ENCODE assay signal across 15 mouse cellular contexts in the genomic region with DNA sequence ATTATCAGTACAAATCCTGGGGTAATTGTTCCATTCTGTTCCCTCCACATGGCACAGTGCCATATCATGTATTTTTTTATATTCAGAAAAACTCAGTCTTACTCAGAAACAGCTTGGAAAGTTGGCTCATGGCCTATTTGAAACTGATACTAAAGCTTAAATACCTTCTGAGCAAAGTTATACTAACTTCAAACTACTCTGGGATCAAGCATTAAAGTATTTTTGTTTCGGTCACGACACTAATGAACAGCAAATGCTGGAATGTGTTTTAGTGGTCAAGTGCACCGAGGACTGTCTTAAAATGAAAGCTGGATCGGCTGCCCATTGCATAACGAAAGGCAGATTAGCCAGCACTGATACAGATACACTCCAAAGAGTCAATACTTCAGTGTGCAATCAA. TPM values are rescaled to one million over a fixed set of nuclear protein-coding genes. Genes with fewer than 3 reads are reported as not detected.
DNase-seq lines count a peak whose midpoint lies in the region; ATAC-seq and TF ChIP-seq lines count a peak whose summit lies in the region.
"Had no signal": no experiment of that assay in that cellular context is flagged by ENCODE, and none has a peak within 500 bp of the region (broad histone marks: within the 10 kb centered on the region; RNA-seq: fewer than 3 reads in every experiment).

No protein-coding gene starts in this region.

- no peak overlapping the region for H3K9ac ChIP-seq in forebrain, embryonic 14.5 days (ENCODE audit: low read length)
- H3K9ac ChIP-seq in forebrain, embryonic 12.5 days, result no peak overlapping the region
- no peak overlapping the region for H3K9ac ChIP-seq in embryonic facial prominence, embryonic 14.5 days (ENCODE audit: low read depth, low read length)
- no peak overlapping the region for H3K9ac ChIP-seq in limb, embryonic 15.5 days
- H3K9ac ChIP-seq: intestine, embryonic 15.5 days; liver, embryonic 13.5 days had no signal

- no peak overlapping the region for H3K4me2 ChIP-seq in forebrain, embryonic 14.5 days (ENCODE audit: low read length)
- no peak overlapping the region for H3K4me2 ChIP-seq in forebrain, embryonic 12.5 days
- H3K4me2 ChIP-seq in embryonic facial prominence, embryonic 14.5 days (ENCODE audit: low read depth, low read length), result peak overlapping the region; percentile 35; the same call in 1 of the 2 replicates
- no peak overlapping the region for H3K4me2 ChIP-seq in limb, embryonic 15.5 days
- H3K4me2 ChIP-seq: intestine, embryonic 15.5 days; liver, embryonic 13.5 days had no signal

- no peaks in the 10 kb centered on the region for H3K27me3 ChIP-seq in forebrain, embryonic 14.5 days (replicated peaks; ENCODE audit: control insufficient read depth, insufficient read depth, low read length)
- no peaks in the 10 kb centered on the region for H3K27me3 ChIP-seq in forebrain, embryonic 12.5 days
- no peaks in the 10 kb centered on the region for H3K27me3 ChIP-seq in embryonic facial prominence, embryonic 14.5 days (replicated peaks; ENCODE audit: control insufficient read depth, insufficient read depth, low read length)
- H3K27me3 ChIP-seq in limb, embryonic 15.5 days, result no peaks in the 10 kb centered on the region
- H3K27me3 ChIP-seq: intestine, embryonic 15.5 days; liver, embryonic 13.5 days; megakaryocyte, embryonic 14.5 days had no signal

- no peaks in the 10 kb centered on the region for H3K9me3 ChIP-seq in forebrain, embryonic 14.5 days (replicated peaks; ENCODE audit: control insufficient read depth, low read length)
- no peaks in the 10 kb centered on the region for H3K9me3 ChIP-seq in forebrain, embryonic 12.5 days
- H3K9me3 ChIP-seq in embryonic facial prominence, embryonic 14.5 days (ENCODE audit: control insufficient read depth, low read length), result no peaks in the 10 kb centered on the region
- no peaks in the 10 kb centered on the region for H3K9me3 ChIP-seq in limb, embryonic 15.5 days
- H3K9me3 ChIP-seq: intestine, embryonic 15.5 days; liver, embryonic 13.5 days; megakaryocyte, embryonic 14.5 days had no signal

- ATAC-seq in forebrain, embryonic 14.5 days, result no peak
- ATAC-seq in forebrain, embryonic 12.5 days (ENCODE audit: low FRiP score), result no peak
- peak; percentile 36 for ATAC-seq in embryonic facial prominence, embryonic 14.5 days (ENCODE audit: low read depth)
- ATAC-seq in limb, embryonic 15.5 days (ENCODE audit: insufficient number of reproducible peaks, low FRiP score, low TSS enrichment, low read depth), result no peak
- ATAC-seq: intestine, embryonic 15.5 days had no signal

- 22% methylated on average over 5 of the region's 5 CpGs for WGBS in forebrain, embryonic 14.5 days
- WGBS in forebrain, embryonic 12.5 days, result 50% methylated on average over 5 of the region's 5 CpGs
- 24% methylated on average over 5 of the region's 5 CpGs for WGBS in embryonic facial prominence, embryonic 14.5 days
- WGBS in limb, embryonic 15.5 days, result 25% methylated on average over 5 of the region's 5 CpGs

- peak; percentile 55 for DNase-seq in forebrain, embryonic 14.5 days (ENCODE audit: low spot score)
- DNase-seq in layer of hippocampus, adult 2 months (ENCODE audit: low spot score in 2 of 2), result peak in 1 of 2 experiments; percentile 29
- no peak for DNase-seq in layer of hippocampus, adult 9-10 months (ENCODE audit: low spot score)
- DNase-seq in embryonic facial prominence, embryonic 14.5 days (ENCODE audit: low spot score), result peak; percentile 94
- DNase-seq in frontal cortex, postnatal 36 days (ENCODE audit: low spot score in 2 of 2), result no peak
- DNase-seq in left cerebral cortex, adult 8-10 months (ENCODE audit: low spot score in 2 of 2), result no peak
- DNase-seq: cerebellum, postnatal 14 days; kidney, postnatal 25 days; liver, embryonic 13.5 days; right cerebral cortex, postnatal 14 days; thymus, postnatal 14 days had no signal

- 0 out of 2 replicates have a peak, but pooled peaks cover 12% of the 10 kb centered on the region for H3K4me1 ChIP-seq in forebrain, embryonic 14.5 days (ENCODE audit: control insufficient read depth, insufficient read depth, low read length)
- peaks cover 17% of the 10 kb centered on the region for H3K4me1 ChIP-seq in forebrain, embryonic 12.5 days
- H3K4me1 ChIP-seq in embryonic facial prominence, embryonic 14.5 days (ENCODE audit: control insufficient read depth, insufficient read depth, low read length), result peaks cover 62% of the 10 kb centered on the region
- H3K4me1 ChIP-seq in limb, embryonic 15.5 days, result peaks cover 55% of the 10 kb centered on the region
- H3K4me1 ChIP-seq: megakaryocyte, embryonic 14.5 days had no signal

- H3K4me3 ChIP-seq in forebrain, embryonic 14.5 days (ENCODE audit: low read depth, low read length), result no peak overlapping the region
- H3K4me3 ChIP-seq in forebrain, embryonic 12.5 days (replicated peaks), result no peak overlapping the region
- 0 out of 2 replicates have a peak overlapping the region, but pooled peaks have one; percentile 9 for H3K4me3 ChIP-seq in layer of hippocampus, adult 2 months
- H3K4me3 ChIP-seq in embryonic facial prominence, embryonic 14.5 days (ENCODE audit: low read depth, low read length), result no peak overlapping the region
- no peak overlapping the region for H3K4me3 ChIP-seq in limb, embryonic 15.5 days
- H3K4me3 ChIP-seq: intestine, embryonic 15.5 days; liver, embryonic 13.5 days; megakaryocyte, embryonic 14.5 days had no signal

- H3K36me3 ChIP-seq in forebrain, embryonic 14.5 days (ENCODE audit: control insufficient read depth, insufficient read depth, low read length), result no peaks in the 10 kb centered on the region
- no peaks in the 10 kb centered on the region for H3K36me3 ChIP-seq in forebrain, embryonic 12.5 days (replicated peaks)
- H3K36me3 ChIP-seq in embryonic facial prominence, embryonic 14.5 days (ENCODE audit: control insufficient read depth, insufficient read depth, low read length), result no peaks in the 10 kb centered on the region
- H3K36me3 ChIP-seq in limb, embryonic 15.5 days, result no peaks in the 10 kb centered on the region
- H3K36me3 ChIP-seq: intestine, embryonic 15.5 days; liver, embryonic 13.5 days had no signal

- no peak overlapping the region for H3K27ac ChIP-seq in forebrain, embryonic 14.5 days (ENCODE audit: low read depth, low read length)
- no peak overlapping the region for H3K27ac ChIP-seq in forebrain, embryonic 12.5 days
- H3K27ac ChIP-seq in layer of hippocampus, adult 2 months, result no peak overlapping the region
- H3K27ac ChIP-seq in embryonic facial prominence, embryonic 14.5 days (replicated peaks; ENCODE audit: low read depth, low read length), result 0 out of 2 replicates have a peak overlapping the region, but pooled peaks have one; percentile 46
- 0 out of 2 replicates have a peak overlapping the region, but pooled peaks have one; percentile 13 for H3K27ac ChIP-seq in limb, embryonic 15.5 days
- H3K27ac ChIP-seq: intestine, embryonic 15.5 days; liver, embryonic 13.5 days had no signal

- TF ChIP-seq CTCF in layer of hippocampus, adult 2 months (conservative IDR thresholded peaks at IDR 0.05), result no peak

RNA-seq across cellular contexts. Expression of a gene that starts 27.2 kb away (rescaled TPM):
- polyA plus RNA-seq in forebrain, embryonic 14.5 days (2014; fragmentation: Nextera tagmentation; extraction: Ambion mirVana), result 4.4 and 5.5 TPM in 2 replicates
- 10.7 and 10.8 TPM in 2 replicates for polyA plus RNA-seq in forebrain, embryonic 12.5 days (2016; fragmentation: Nextera tagmentation; extraction: Ambion mirVana)
- total RNA-seq in layer of hippocampus, adult 2 months (2021), result 1 to 10 TPM; 4.6 to 5.8 TPM
- 17.9 and 21.7 TPM in 2 replicates for polyA plus RNA-seq in embryonic facial prominence, embryonic 14.5 days (2014; fragmentation: Nextera tagmentation; extraction: Ambion mirVana)
- 30.3 and 34.8 TPM in 2 replicates for polyA plus RNA-seq in limb, embryonic 15.5 days (2015; fragmentation: Nextera tagmentation; extraction: Ambion mirVana)
- total RNA-seq in left cerebral cortex, adult 8-10 months (2022), result 1 to 10 TPM; 6.9 to 8.5 (median 7.4) TPM

Comparison
In these comparisons a context has a peak if more than half of its experiments do, and no peak if none do; other contexts are left out.
1. DNase-seq: peak in forebrain, embryonic 14.5 days (single experiment) and embryonic facial prominence, embryonic 14.5 days (single experiment); none in layer of hippocampus, adult 9-10 months (single experiment), frontal cortex, postnatal 36 days (0 of 2) and left cerebral cortex, adult 8-10 months (0 of 2).
2. H3K27ac ChIP-seq: peak in embryonic facial prominence, embryonic 14.5 days (single experiment) and limb, embryonic 15.5 days (single experiment); none in forebrain, embryonic 14.5 days (single experiment), forebrain, embryonic 12.5 days (single experiment) and layer of hippocampus, adult 2 months (single experiment).